Mouse (Mus musculus) hindbrain, embryonic 10.5 days (tissue): ENCODE results near the gene Zkscan5. TPM values are rescaled to one million over a fixed set of nuclear protein-coding genes. Genes with fewer than 3 reads are reported as not detected.
A peak's percentile ranks its signal among the peaks of the same experiment; 100 is the strongest.
"Not testable (repeated sequence)": the region's sequence is repeated elsewhere in the genome, so short reads cannot be mapped to it uniquely, and the experiment has no call there.

Experiments
- DNase-seq: peaks from one replicate; pipeline ENCODE4 v3.0.0-alpha.2; 2017; ENCODE audit warnings: low spot score
- H3K27ac ChIP-seq: fragments of 300-500 bp; sonication (generic); 2 replicates; pipeline ENCODE4 v1.5.1; 2016; ENCODE audit warnings: mild to moderate bottlenecking, moderate library complexity
- H3K27me3 ChIP-seq: fragments of 300-500 bp; sonication (generic); 2 replicates; pipeline ENCODE4 v1.6.1; 2016; ENCODE audit warnings: mild to moderate bottlenecking; ENCODE audit not compliant: poor library complexity, insufficient read depth, severe bottlenecking
- H3K36me3 ChIP-seq: fragments of 300-500 bp; sonication (generic); 2 replicates; pipeline ENCODE4 v1.6.1; 2016; ENCODE audit warnings: mild to moderate bottlenecking, moderate library complexity
- H3K4me1 ChIP-seq: fragments of 300-500 bp; sonication (generic); replicated peaks from 2 replicates; pipeline ENCODE4 v1.6.1; 2016; ENCODE audit warnings: mild to moderate bottlenecking
- H3K4me3 ChIP-seq: fragments of 300-500 bp; sonication (generic); 2 replicates; pipeline ENCODE4 v1.5.1; 2016; ENCODE audit warnings: mild to moderate bottlenecking, moderate library complexity
- H3K9me3 ChIP-seq: fragments of 300-500 bp; sonication (generic); 2 replicates; pipeline ENCODE4 v1.6.1; 2016; ENCODE audit warnings: mild to moderate bottlenecking, moderate library complexity
- WGBS: fragments of 180-500 bp; shearing (Covaris S2); methylation state at CpG from one replicate; pipeline ENCODE4 v1.1.7; 2016; 5-methylcytosine and 5-hydroxymethylcytosine counted together
- polyA plus RNA-seq: library from polyadenylated mRNA; unstranded; fragments of >200 nt; fragmentation: Nextera tagmentation; extraction: Ambion mirVana; gene quantifications from 2 replicates; pipeline ENCODE4 v1.2.1, GENCODE M21; 2016

The Zkscan5 gene
- polyA plus RNA-seq, 1 experiment from 2014 or later: 15.2 TPM

DNA sequence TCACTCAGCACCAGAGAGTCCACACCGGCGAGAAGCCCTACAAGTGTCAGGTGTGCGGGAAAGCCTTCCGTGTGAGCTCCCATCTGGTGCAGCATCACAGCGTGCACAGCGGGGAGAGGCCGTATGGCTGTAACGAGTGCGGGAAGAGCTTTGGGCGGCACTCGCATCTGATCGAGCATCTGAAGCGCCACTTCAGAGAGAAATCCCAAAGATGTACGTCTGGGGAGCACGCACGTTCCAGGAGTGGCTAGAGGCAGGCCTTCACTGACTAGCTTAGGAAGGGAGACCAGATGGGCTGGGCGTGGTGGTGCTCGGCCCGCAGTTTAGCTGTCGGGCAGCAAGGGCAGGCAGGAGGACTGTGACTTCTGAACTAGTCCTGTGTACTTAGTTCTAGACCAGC, 14.3 kb downstream of the Zkscan5 start:
- 94% methylated on average over 20 of the region's 20 CpGs for WGBS
- Histone ChIP-seq H3K9me3 (no peaks in the 10 kb centered on the region), H3K4me3 (no peak overlapping the region), H3K4me1 (no peaks in the 10 kb centered on the region), H3K27ac (no peak overlapping the region), H3K36me3 (peaks cover 85% of the 10 kb centered on the region), H3K27me3 (no peaks in the 10 kb centered on the region)
- DNase-seq: no peak

DNA sequence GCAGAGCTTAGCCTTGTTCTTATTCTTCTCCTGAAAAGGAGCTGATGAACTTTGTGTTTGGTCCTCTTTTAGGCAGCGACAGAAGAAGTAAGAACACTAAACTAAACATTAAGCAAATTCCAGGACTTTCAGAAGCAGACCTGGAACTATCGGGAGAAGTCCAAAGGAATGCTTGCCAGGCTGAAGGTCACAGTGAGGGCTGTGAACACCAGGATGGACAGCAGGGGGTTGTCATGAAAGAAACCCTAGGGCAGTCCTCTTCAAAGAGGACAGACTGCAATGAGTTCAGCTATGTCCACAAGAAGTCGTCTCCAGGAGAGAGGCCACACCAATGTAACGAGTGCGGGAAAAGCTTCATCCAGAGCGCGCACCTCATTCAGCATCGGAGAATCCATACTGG, 15.6 kb downstream of the Zkscan5 start:
- Histone ChIP-seq H3K4me1 (no peaks in the 10 kb centered on the region), H3K9me3 (no peaks in the 10 kb centered on the region), H3K4me3 (no peak overlapping the region), H3K27me3 (no peaks in the 10 kb centered on the region), H3K36me3 (peaks cover 72% of the 10 kb centered on the region), H3K27ac (no peak overlapping the region)
- DNase-seq: no peak
- 89% methylated on average over 8 of the region's 8 CpGs for WGBS

DNA sequence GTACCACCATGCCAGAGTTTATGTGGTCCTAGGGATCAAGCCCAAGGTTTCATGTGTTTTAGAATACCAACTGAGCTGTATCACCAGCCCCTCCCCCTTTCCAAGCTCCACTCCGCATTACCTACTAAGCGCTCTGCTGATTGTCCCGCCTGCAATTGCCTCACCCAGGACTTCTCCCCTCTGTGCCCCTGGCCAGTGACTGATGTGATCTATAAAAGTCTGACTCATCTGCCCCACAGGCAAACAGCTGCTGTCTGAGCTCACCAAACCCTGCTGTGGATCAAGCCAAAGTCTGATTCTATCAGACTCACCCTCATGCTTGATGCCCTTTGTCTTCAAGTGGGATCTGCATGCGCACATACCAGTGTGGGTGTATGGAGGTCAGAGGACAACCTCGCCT, 18.5 kb downstream of the Zkscan5 start:
- 86% methylated on average over 5 of the region's 5 CpGs for WGBS
- Histone ChIP-seq H3K9me3 (no peaks in the 10 kb centered on the region), H3K27me3 (no peaks in the 10 kb centered on the region), H3K4me1 (no peaks in the 10 kb centered on the region), H3K4me3 (no peak overlapping the region), H3K36me3 (peaks cover 56% of the 10 kb centered on the region), H3K27ac (no peak overlapping the region)
- no peak for DNase-seq

DNA sequence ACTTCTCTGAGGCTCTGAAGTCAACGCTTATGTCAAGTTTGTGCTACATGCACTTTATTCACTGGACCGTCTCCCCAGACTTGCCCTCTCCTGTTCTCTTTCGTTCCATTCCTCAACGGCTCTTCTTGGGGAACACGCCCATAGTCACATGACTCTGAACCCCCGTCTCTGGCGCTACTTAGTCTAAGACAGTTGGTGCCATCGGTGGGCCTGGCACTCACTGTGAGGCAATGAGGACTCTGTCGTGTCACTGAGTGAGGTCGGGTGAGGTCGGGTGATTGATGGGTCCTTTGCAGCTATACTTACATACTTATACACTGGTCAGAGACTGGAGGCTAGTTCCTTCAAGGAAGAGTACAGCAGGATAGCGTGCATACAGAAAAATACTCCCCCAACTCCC, 19.0 kb downstream of the Zkscan5 start:
- no peak overlapping the region for H3K4me3 ChIP-seq
- H3K27ac ChIP-seq: no peak overlapping the region
- WGBS: 82% methylated on average over 12 of the region's 12 CpGs
- H3K4me1 ChIP-seq: no peaks in the 10 kb centered on the region
- no peak for DNase-seq
- no peaks in the 10 kb centered on the region for H3K27me3 ChIP-seq
- H3K36me3 ChIP-seq: peaks cover 50% of the 10 kb centered on the region
- no peaks in the 10 kb centered on the region for H3K9me3 ChIP-seq

DNA sequence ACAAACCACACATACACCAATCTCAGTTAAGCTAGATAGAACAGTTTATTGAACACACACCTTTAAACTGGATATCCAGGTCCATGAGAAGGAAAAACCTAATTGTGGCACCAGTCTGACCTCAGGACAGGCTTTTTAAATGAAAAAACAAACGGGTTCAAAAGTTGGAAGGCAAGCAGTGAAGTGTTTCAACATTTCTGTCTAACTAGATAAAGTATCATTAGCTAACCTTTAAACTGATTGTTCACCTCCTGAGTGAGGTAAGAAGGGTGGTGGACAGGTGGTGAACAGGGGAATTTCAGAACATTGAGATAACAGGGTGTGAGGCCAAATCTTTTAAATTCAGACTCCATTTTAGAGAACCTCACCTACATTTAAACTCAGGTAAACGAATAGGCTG, 22.1 kb downstream of the Zkscan5 start:
- H3K9me3 ChIP-seq: no peaks in the 10 kb centered on the region
- H3K27me3 ChIP-seq: no peaks in the 10 kb centered on the region
- H3K27ac ChIP-seq: no peak overlapping the region
- WGBS: 59% methylated on average over 2 of the region's 2 CpGs
- H3K4me3 ChIP-seq: no peak overlapping the region
- peaks cover 9% of the 10 kb centered on the region for H3K4me1 ChIP-seq
- no peak for DNase-seq
- peaks cover 20% of the 10 kb centered on the region for H3K36me3 ChIP-seq

DNA sequence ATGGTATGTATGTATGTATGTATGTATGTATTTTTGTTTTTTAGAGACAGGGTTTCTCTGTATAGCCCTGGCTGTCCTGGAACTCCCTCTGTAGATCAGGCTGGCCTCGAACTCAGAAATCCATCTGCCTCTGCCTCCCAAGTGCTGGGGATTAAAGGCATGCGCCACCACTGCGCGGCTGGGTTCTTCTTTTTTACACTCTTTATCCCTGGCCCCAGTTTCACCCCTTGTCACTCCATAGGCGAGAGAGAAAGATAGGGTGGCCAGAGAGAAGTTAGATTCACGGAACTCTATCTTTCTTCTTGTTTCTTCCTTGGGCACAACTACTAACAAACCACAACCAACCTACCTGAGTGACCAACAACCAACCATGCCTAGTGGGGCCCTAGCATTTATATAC, 24.9 kb downstream of the Zkscan5 start:
- 82% methylated on average over 6 of the region's 6 CpGs for WGBS
- H3K36me3 ChIP-seq: peaks cover 11% of the 10 kb centered on the region
- not testable (repeated sequence) for H3K4me3 ChIP-seq, H3K27me3 ChIP-seq, DNase-seq, H3K27ac ChIP-seq, H3K9me3 ChIP-seq
- H3K4me1 ChIP-seq: peaks cover 23% of the 10 kb centered on the region

DNA sequence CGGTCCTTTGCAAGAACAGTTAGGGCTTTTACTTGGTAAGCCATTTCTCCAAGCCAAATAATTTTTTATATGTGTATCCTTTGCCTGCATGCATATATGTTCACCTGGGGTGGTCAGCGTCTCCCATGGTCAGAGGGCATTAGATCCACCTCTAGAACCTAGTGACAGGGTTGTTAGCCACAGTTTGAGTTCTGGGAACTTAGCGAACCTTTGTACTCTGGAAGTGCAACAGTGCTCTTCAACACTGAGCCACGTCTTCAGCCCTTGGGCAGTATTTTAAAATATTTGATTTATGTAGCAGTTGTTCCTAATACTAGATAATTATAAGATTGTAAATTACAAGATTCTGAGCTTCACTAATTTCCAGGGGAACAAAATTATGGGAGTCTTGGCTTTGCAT, 26.3 kb downstream of the Zkscan5 start:
- peak overlapping the region; percentile 100 for H3K4me3 ChIP-seq
- H3K9me3 ChIP-seq: no peaks in the 10 kb centered on the region
- peaks cover 23% of the 10 kb centered on the region for H3K4me1 ChIP-seq
- H3K27ac ChIP-seq: peak overlapping the region; percentile 93
- H3K36me3 ChIP-seq: peaks cover 24% of the 10 kb centered on the region
- 87% methylated on average over 4 of the region's 4 CpGs for WGBS
- DNase-seq: no peak
- H3K27me3 ChIP-seq: no peaks in the 10 kb centered on the region

DNA sequence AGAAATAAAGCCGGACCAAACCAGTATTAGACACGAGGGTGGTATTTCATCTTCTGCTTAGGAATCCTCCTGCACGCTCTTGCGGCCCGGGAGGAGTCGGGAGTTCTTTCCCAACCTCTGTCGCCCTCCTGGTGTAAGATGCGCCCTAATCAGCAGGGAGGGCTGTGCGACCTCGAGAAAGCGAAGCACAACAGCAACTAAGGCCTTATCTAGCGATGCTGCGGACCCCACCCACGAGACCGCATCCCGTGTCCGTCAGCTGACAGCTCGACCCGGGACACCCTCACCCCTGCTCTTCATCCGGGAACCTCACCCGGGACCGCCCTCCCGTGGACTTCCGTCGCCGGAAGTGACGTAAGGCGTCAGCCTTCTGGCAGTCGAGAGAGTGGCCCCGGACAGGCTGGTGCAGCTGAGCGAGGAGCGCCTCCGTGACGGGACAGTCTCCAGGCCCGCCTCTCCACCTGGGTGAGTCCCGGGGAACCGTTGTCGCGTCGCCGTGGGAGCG, 27.1 kb downstream of the Zkscan5 start, which contains the start of gene Zfp655:
TSS of gene Zfp655 (plus strand) at position 349 of the 505 bp plus-strand sequence.
- under 1% methylated on average over 42 of the region's 42 CpGs for WGBS

DNA sequence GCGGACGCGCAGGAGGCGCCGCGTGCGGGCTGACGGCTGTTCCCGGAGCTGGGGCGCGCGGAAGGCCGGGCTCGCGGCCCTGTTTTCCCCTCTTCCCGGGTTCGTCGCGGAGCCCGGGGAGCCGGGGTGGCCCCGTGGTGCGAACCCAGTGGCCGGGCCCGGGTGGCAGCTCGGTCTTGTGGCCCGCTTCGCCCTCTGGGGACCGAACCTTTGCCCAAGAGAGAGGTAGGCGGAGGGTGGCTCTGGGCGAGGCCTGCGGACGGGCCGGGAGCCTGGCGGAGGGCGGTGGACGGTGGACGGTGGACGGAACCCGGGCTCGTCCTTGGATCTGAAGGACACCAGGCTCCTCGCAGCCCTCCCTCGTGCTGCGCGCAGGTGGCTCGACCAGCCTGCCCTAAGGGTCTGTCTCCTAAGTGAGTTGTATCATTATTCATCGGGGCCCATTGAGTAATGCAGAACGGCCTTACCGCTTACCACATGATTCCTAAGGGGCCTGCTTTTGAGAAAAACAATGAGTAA, 27.6 kb downstream of the Zkscan5 start:
- H3K27me3 ChIP-seq: no peaks in the 10 kb centered on the region
- peak overlapping the region; percentile 93 for H3K27ac ChIP-seq
- under 1% methylated on average over 49 of the region's 49 CpGs for WGBS
- peak overlapping the region; percentile 100 for H3K4me3 ChIP-seq
- H3K4me1 ChIP-seq: peaks cover 23% of the 10 kb centered on the region
- H3K9me3 ChIP-seq: no peaks in the 10 kb centered on the region
- peaks cover 38% of the 10 kb centered on the region for H3K36me3 ChIP-seq
- no peak for DNase-seq

More for the DNA sequence above, 27.1 kb downstream of the Zkscan5 start, which contains the start of gene Zfp655:
- Histone ChIP-seq H3K4me1 (peaks cover 23% of the 10 kb centered on the region), H3K27me3 (no peaks in the 10 kb centered on the region), H3K36me3 (peaks cover 32% of the 10 kb centered on the region), H3K4me3 (peak within 1 kb of the TSS; percentile 100), H3K9me3 (no peaks in the 10 kb centered on the region), H3K27ac (peak within 1 kb of the TSS; percentile 93)
- peak; percentile 97 for DNase-seq

DNA sequence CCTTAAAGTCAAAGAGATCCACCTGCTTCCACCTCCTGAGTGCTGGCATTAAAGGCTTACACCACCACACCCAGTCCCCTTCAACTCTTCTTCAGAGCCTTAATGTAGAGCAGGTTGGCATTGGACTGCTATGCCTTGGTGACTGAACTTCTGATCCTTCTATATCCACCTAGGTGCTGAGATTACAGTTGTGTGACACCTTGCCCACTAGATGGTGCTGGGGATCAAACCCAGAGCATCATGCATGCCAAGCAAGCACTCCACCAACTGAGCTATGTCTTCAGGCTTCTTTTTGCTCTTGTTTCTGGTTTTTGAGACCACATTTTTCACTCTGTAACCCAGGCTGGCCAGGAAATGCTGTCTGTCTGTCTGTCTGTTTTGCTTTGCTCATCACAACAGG, 30.3 kb downstream of the Zkscan5 start:
- peak; percentile 14 for DNase-seq
- H3K9me3 ChIP-seq: no peaks in the 10 kb centered on the region
- H3K36me3 ChIP-seq: peaks cover 64% of the 10 kb centered on the region
- H3K27ac ChIP-seq: no peak overlapping the region
- no peaks in the 10 kb centered on the region for H3K27me3 ChIP-seq
- no peak overlapping the region for H3K4me3 ChIP-seq
- H3K4me1 ChIP-seq: peaks cover 23% of the 10 kb centered on the region

DNA sequence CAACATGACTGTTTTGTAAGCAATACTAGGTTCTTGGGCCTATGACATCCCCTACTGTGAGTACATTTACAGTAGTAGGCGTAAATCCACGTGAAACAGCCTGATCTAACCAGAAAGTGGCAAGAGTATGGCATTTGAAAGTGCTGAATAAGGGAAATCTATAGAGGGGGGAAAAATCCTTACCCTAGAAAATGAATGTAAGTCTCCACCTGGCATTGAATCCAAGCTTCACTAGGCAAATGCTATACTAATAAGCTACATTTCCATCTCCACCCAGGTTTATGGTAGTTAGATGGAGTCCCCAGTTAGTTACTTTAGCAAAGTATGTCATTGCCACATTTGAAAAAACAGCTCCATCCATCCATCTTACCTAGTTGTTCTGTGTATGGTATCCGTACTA, 45.2 kb downstream of the Zkscan5 start:
- 92% methylated on average over 3 of the region's 3 CpGs for WGBS
- no peaks in the 10 kb centered on the region for H3K27me3 ChIP-seq
- H3K4me1 ChIP-seq: no peaks in the 10 kb centered on the region
- H3K36me3 ChIP-seq: peaks cover 83% of the 10 kb centered on the region
- no peak overlapping the region for H3K27ac ChIP-seq
- no peak overlapping the region for H3K4me3 ChIP-seq
- no peak for DNase-seq
- H3K9me3 ChIP-seq: no peaks in the 10 kb centered on the region
